Mouse (Mus musculus) cerebellum, postnatal 10 days (tissue): ENCODE measurements at regions not wholly inside any gene's neighbourhood (a gene's known extent, or its start where the extent isn't known, plus 50 kb on each side); places are given as distances from the start of the nearest gene placed in this dataset.

Experiments
- DNase-seq, 2 experiments: peaks; one replicate each; pipeline ENCODE4 v3.0.0; 2021; ENCODE audit warnings: mixed read lengths in 2 of 2

DNA sequence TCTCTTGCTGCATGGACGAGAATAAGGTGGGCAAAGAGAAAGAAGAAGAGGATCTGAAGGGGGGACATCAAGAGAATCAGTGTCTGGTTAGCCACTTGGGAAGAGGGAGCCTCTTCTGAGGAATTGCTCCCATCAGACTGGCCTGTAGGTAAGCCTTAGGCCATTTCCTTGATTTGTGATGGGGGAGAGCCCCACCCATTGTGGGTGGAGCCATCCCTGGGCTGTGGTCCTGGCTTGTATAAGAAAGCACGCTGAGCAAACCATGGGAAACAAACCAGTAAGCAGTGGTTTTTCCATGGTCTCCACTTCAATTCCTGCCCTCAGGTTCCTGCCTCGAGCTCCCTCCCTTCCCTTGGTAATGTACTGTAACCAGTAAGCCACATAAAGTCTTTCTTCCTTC, 57.7 kb upstream of the Sez6l start:
- no peak for DNase-seq

- DNase-seq: no peak
Measured at GRCm38 (mm10) chr5:112631766-112632165, 54.8 kb upstream of the Sez6l start.

- no peak for DNase-seq
Measured at GRCm38 (mm10) chr5:112629656-112630055, 52.7 kb upstream of the Sez6l start.

DNA sequence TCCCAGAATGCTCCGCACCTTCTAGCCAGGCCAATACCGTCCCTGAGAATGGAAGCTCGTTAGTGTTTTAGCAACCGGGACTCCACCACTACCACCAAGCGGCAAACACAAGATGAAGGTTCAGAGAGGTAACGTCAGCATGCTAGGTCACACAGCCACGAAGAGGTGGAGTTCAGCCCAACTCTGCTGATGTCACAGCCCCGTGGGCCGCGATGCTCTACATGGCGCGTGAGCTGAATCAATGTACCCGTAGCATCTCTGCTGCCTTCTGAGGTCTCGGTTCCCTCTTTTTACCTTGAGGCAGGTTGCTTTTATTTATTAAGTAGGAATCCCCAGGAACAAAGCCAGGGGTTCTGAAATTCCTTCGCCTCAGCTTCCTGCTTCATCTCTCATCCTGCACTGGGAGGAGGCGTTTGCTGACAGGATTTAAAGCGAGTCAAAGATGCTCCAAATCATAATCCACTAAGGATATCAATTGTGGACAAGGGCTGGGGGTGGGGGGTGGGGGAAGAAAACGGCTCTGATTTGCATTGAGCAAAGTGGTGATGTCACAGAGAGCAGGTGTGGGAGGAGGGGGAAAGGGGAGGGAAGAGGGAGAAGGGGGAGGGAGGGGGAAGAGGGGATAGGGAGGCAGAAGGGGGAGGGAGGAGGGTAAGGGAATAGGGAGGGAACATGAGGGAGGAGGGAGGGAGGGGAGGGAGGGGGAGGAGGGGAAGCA, 51.2 kb upstream of the Sez6l start:
- no peak for DNase-seq

- DNase-seq: peak; percentile 49 to 51
Measured at GRCm38 (mm10) chr5:112627305-112627704, 50.3 kb upstream of the Sez6l start.
